Mouse (Mus musculus): ENCODE data around the gene Prss30. TPM values are rescaled to one million over a fixed set of nuclear protein-coding genes. Genes with fewer than 3 reads are reported as not detected.
"Not testable (repeated sequence)": the region's sequence is repeated elsewhere in the genome, so short reads cannot be mapped to it uniquely, and the experiment has no call there.

Gene Prss30
- total and polyA plus RNA-seq, 3 experiments: not detected

DNA sequence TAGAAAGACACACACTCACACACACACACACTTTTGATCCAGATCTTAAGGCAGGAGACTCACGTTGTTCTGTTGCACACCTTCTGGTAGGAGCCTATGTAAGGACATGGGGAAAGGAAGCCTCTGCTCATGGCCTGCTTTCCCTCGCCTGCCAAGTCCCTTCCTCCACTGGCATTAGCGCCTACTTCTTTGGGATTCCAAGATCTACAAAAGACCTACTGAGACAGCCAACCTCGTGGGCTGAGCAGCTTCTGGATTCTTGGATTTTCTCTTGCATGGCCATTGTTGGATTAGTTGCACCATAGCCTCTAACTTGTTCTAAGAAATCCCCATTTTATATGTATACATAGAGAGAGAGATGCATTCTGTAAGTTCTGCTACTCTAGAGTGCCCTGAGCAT is 29.5 kb downstream of the Prss30 start:
- not testable (repeated sequence) for H3K79me2 ChIP-seq (ENCODE audit: control insufficient read depth, insufficient read depth, low read length, poor library complexity); H3K4me3 ChIP-seq (ENCODE audit: control insufficient read depth in 1 of 2, insufficient read depth in 1 of 2, low read depth in 2 of 2, low read length in 2 of 2); H3K9me3 ChIP-seq (replicated peaks; ENCODE audit: insufficient read depth, low read length); H3K4me1 ChIP-seq (ENCODE audit: control insufficient read depth in 1 of 2, insufficient read depth in 2 of 2, low read length in 2 of 2); H3K27ac ChIP-seq (ENCODE audit: control insufficient read depth, low read depth, low read length); H3K36me3 ChIP-seq (ENCODE audit: control insufficient read depth in 1 of 2, insufficient read depth in 2 of 2, low read length in 2 of 2); H3K27me3 ChIP-seq (ENCODE audit: control insufficient read depth in 1 of 2, insufficient read depth in 2 of 2, low read length in 2 of 2); H3K9ac ChIP-seq (ENCODE audit: control insufficient read depth, low read depth, low read length, poor library complexity, severe bottlenecking); DNase-seq (ENCODE audit: low read depth, low spot score)

DNA sequence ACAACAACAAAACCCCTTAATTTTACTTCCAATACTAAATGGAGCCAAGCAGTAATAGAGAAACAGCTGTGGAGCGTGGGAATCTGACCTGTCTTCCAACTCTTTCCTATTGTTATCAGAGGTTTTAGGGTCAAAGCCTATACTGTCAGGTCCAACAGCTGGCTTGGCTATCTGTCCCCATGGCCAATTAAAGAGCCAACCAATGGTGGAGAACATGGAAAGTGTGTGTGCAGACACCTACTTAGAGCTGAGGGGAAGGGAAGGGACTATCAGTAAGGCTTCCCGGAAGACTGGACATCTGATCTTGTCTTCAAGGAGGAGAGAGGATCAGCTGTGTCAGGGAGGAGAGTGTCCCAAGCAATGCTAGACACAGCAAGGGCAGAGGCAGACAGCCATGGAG is 31.3 kb downstream of the Prss30 start:
- Histone ChIP-seq H3K36me3 (ENCODE audit: control insufficient read depth in 1 of 2, insufficient read depth in 2 of 2, low read length in 2 of 2) (no peaks in the 10 kb centered on the region), H3K4me1 (ENCODE audit: control insufficient read depth in 1 of 2, insufficient read depth in 2 of 2, low read length in 2 of 2) (no peaks in the 10 kb centered on the region), H3K4me3 (ENCODE audit: control insufficient read depth in 1 of 2, insufficient read depth in 1 of 2, low read depth in 2 of 2, low read length in 2 of 2) (no peak overlapping the region), H3K79me2 (ENCODE audit: control insufficient read depth, insufficient read depth, low read length, poor library complexity) (no peaks in the 10 kb centered on the region), H3K9me3 (replicated peaks; ENCODE audit: insufficient read depth, low read length) (no peaks in the 10 kb centered on the region), H3K9ac (ENCODE audit: control insufficient read depth, low read depth, low read length, poor library complexity, severe bottlenecking) (no peak overlapping the region), H3K27ac (ENCODE audit: control insufficient read depth, low read depth, low read length) (no peak overlapping the region), H3K27me3 (ENCODE audit: control insufficient read depth in 1 of 2, insufficient read depth in 2 of 2, low read length in 2 of 2) (0 out of 4 replicates have a peak, but pooled peaks cover 0 to 1% of the 10 kb centered on the region in 2 experiments)
- no peak for DNase-seq (ENCODE audit: low read depth, low spot score)
- TF ChIP-seq ELF1 (IDR thresholded peaks at IDR 0.05; ENCODE audit: low read depth, low read length): no peak
- TF ChIP-seq POLR2AphosphoS2 (IDR thresholded peaks at IDR 0.05; ENCODE audit: low read length): no peak
- TF ChIP-seq NELFE (IDR thresholded peaks at IDR 0.05; ENCODE audit: low read depth, low read length): no peak
- no peak for TF ChIP-seq E2F4 (IDR thresholded peaks at IDR 0.05; ENCODE audit: borderline replicate concordance, low read depth, low read length)
- TF ChIP-seq ZMIZ1 (IDR thresholded peaks at IDR 0.05; ENCODE audit: low read depth, low read length): no peak
- no peak for TF ChIP-seq MAX (IDR thresholded peaks at IDR 0.05; ENCODE audit: low read length)
- no peak for TF ChIP-seq JUND (IDR thresholded peaks at IDR 0.05; ENCODE audit: low read depth, low read length)
- no peak for TF ChIP-seq BHLHE40 (IDR thresholded peaks at IDR 0.05; ENCODE audit: borderline replicate concordance, low read depth, low read length)
- TF ChIP-seq MYB (IDR thresholded peaks at IDR 0.05; ENCODE audit: low read depth, low read length): no peak
- no peak for TF ChIP-seq TBP (IDR thresholded peaks at IDR 0.05; ENCODE audit: low read depth, low read length)

DNA sequence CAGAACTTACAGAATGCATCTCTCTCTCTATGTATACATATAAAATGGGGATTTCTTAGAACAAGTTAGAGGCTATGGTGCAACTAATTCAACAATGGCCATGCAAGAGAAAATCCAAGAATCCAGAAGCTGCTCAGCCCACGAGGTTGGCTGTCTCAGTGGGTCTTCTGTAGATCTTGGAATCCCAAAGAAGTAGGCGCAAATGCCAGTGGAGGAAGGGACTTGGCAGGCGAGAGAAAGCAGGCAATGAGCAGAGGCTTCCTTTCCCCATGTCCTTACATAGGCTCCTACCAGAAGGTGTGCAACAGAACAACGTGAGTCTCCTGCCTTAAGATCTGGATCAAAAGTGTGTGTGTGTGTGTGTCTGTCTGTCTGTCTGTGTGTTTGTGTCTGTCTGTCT is 32.9 kb downstream of the Prss30 start:
- not testable (repeated sequence) for H3K4me1 ChIP-seq (ENCODE audit: control insufficient read depth in 1 of 2, insufficient read depth in 2 of 2, low read length in 2 of 2); H3K36me3 ChIP-seq (ENCODE audit: control insufficient read depth in 1 of 2, insufficient read depth in 2 of 2, low read length in 2 of 2); H3K27me3 ChIP-seq (ENCODE audit: control insufficient read depth in 1 of 2, insufficient read depth in 2 of 2, low read length in 2 of 2); H3K79me2 ChIP-seq (ENCODE audit: control insufficient read depth, insufficient read depth, low read length, poor library complexity); DNase-seq (ENCODE audit: low read depth, low spot score); H3K9me3 ChIP-seq (replicated peaks; ENCODE audit: insufficient read depth, low read length); H3K4me3 ChIP-seq (ENCODE audit: control insufficient read depth in 1 of 2, insufficient read depth in 1 of 2, low read depth in 2 of 2, low read length in 2 of 2); H3K9ac ChIP-seq (ENCODE audit: control insufficient read depth, low read depth, low read length, poor library complexity, severe bottlenecking); H3K27ac ChIP-seq (ENCODE audit: control insufficient read depth, low read depth, low read length)

DNA sequence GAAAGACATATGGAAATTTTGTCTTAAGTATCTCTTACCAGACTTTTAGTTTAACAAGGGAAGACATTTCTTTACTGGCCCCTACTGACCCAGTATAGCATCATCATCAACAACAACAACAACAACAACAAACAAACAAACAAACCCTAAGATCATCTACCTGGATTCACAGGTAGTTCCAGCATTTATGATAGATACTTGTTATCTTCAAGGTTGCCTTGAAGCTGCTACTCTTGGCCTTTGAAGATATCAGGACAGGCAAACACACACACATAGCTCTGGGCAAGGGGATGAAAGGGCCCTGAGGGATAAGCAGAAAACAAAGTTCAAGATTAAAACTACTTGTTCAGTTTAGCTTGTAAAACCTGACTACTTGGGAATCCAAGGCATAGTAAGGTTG is 39.0 kb downstream of the Prss30 start, which contains the start of gene Sbp:
Sbp (plus strand) TSS at position 301 of the 400 bp plus-strand sequence.
- Histone ChIP-seq H3K27me3 (ENCODE audit: control insufficient read depth in 1 of 2, insufficient read depth in 2 of 2, low read length in 2 of 2) (no peaks in the 10 kb centered on the region), H3K4me3 (ENCODE audit: control insufficient read depth in 1 of 2, insufficient read depth in 1 of 2, low read depth in 2 of 2, low read length in 2 of 2) (no peak within 1 kb of the TSS), H3K9me3 (replicated peaks; ENCODE audit: insufficient read depth, low read length) (no peaks in the 10 kb centered on the region), H3K36me3 (ENCODE audit: control insufficient read depth in 1 of 2, insufficient read depth in 2 of 2, low read length in 2 of 2) (no peaks in the 10 kb centered on the region), H3K4me1 (ENCODE audit: control insufficient read depth in 1 of 2, insufficient read depth in 2 of 2, low read length in 2 of 2) (no peaks in the 10 kb centered on the region), H3K9ac (ENCODE audit: control insufficient read depth, low read depth, low read length, poor library complexity, severe bottlenecking) (no peak within 1 kb of the TSS), H3K27ac (ENCODE audit: control insufficient read depth, low read depth, low read length) (no peak within 1 kb of the TSS), H3K79me2 (ENCODE audit: control insufficient read depth, insufficient read depth, low read length, poor library complexity) (no peaks in the 10 kb centered on the region)
- no peak for TF ChIP-seq TCF12 (IDR thresholded peaks at IDR 0.05; ENCODE audit: low read depth, low read length)
- no peak for TF ChIP-seq UBTF (IDR thresholded peaks at IDR 0.05; ENCODE audit: borderline replicate concordance, insufficient read depth, low read depth, low read length)
- no peak for TF ChIP-seq KAT2A (conservative IDR thresholded peaks at IDR 0.05; ENCODE audit: low read depth, low read length)
- TF ChIP-seq MYC (IDR thresholded peaks at IDR 0.05; ENCODE audit: low read depth, low read length): no peak
- no peak for TF ChIP-seq SIN3A (IDR thresholded peaks at IDR 0.05; ENCODE audit: low read length)
- TF ChIP-seq MAFK (IDR thresholded peaks at IDR 0.05; ENCODE audit: borderline replicate concordance, low read depth, low read length): no peak
- TF ChIP-seq POLR2A (IDR thresholded peaks at IDR 0.05; ENCODE audit: control insufficient read depth in 1 of 2, insufficient read depth in 1 of 2, low read depth in 1 of 2, low read length in 2 of 2, poor library complexity in 1 of 2): no peak
- no peak for TF ChIP-seq E2F4 (IDR thresholded peaks at IDR 0.05; ENCODE audit: borderline replicate concordance, low read depth, low read length)
- TF ChIP-seq RCOR1 (IDR thresholded peaks at IDR 0.05; ENCODE audit: low read depth, low read length): no peak
- TF ChIP-seq ELF1 (IDR thresholded peaks at IDR 0.05; ENCODE audit: low read depth, low read length): no peak
- TF ChIP-seq ZNF384 (IDR thresholded peaks at IDR 0.05; ENCODE audit: low read depth, low read length): no peak
- TF ChIP-seq NELFE (IDR thresholded peaks at IDR 0.05; ENCODE audit: low read depth, low read length): no peak
- no peak for DNase-seq (ENCODE audit: low read depth, low spot score)

All from MEL (cell line).